Mouse (Mus musculus) telencephalon, adult 2 months (tissue): ENCODE measurements around the gene Duoxa1.
"Not testable (repeated sequence)": the region's sequence is repeated elsewhere in the genome, so short reads cannot be mapped to it uniquely, and the experiment has no call there.

Source experiments
- DNase-seq: peaks from one replicate; pipeline ENCODE4 v3.0.0-alpha.2; 2011; ENCODE audit warnings: low read depth, low spot score

The Duoxa1 gene

GRCm38 (mm10) chr2:122313536-122313935, at the start of gene Duoxa1:
TSS of gene Duoxa1 (minus strand) at chr2:122313730.
- DNase-seq, result no peak

DNA sequence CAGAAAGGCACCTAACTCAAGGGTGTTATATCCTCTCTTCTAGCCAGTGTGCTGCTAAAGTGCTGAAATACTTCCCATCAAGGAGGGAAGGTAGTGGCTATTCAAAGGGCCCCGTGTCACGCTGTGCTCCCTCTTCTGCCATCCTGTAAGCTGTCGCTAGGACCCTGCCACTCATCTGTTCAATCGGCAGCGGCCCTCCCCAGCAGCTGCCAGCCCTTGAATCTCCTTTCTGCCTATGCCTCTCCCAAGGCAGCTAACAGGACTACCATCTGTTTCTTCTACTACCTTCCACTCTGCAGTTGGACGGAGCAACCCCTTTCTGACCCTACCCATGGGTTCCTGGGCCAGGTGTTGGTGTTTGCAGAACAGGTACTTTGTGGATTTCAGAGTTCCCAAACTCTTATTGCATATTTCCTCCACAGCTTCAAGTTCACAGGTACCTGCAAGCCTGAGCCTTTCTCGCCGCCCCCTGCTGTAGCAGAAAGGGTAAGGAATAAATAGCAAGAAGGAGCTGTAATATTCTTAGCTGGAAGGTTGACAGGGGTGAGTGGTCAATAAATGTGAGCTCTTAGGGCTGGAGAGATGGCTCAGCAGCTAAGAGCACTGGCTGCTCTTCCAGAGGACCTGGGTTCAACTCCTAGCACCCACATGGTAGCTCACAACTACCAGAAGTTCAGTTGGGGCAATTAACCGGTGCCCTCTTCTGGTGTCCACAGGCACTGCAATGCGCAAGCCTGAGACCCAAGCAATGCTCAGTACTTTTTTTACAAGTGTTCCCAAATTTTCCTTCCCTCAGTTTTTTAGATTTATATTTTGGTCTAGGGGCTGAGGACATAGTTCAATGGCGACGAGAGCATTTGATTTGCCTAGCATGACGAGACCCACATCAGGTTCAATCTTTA, 49.3 kb upstream of the Duoxa1 start:
- DNase-seq, result no peak

DNA sequence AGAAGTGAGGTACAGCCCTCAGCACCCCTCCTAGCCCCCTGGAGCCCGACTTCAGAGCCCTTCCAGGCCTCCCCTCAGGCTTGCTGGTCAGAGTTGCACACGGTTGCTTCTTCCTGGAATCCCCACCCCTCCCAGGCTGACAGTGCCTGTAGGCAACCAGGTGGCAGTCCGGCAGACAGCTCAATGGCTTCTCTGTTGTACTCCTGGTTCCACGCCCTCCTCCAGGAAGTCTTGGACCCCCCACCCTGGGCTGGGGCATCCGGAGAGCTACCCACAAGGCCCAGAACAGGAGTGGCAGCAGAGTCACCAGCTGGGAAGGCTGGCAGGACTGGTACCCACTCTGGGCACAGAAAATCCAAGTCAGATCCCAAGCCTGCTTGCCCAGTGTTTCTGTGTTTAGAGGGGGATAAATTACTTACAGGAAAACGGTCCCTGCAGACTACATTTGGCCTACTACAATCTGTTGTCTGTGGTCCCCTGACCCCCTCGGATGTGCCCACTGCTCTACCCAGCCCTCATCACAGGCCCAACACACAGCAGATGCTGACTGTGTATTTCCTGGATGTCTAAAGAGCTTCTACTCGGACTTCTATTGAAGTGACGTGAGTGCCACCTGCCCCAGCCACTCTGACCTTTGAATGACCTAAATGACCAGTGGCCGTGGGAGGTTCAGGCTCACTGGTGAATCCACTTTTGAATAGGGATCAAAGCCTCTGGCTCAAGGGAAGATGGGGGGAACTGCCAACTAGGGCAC, 48.5 kb upstream of the Duoxa1 start:
- DNase-seq, result no peak

- DNase-seq, result no peak
Observed at GRCm38 (mm10) chr2:122361181-122361580, 47.7 kb upstream of the Duoxa1 start.

DNA sequence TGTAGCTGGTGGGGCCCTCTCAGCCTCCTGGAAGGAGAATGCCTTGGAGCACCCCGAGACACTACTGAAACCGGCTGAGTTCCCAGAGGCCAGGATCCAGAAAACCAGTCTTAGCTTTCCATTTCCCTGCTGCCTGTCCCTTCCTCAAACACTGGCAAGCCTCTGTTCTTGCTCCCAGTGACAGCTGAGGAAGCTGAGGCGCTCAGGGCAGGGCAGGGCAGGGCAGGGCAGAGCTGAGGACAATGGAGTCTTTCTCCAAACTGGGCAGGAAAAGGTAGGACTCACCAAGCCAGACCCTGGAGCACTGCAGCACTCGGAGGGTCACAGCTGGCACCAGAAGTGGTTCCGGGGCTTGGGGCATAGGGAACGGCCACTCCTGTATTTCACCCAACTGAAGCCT, 46.8 kb upstream of the Duoxa1 start:
- DNase-seq, result no peak

- no peak for DNase-seq
Observed at GRCm38 (mm10) chr2:122356187-122356586, 42.7 kb upstream of the Duoxa1 start.

DNA sequence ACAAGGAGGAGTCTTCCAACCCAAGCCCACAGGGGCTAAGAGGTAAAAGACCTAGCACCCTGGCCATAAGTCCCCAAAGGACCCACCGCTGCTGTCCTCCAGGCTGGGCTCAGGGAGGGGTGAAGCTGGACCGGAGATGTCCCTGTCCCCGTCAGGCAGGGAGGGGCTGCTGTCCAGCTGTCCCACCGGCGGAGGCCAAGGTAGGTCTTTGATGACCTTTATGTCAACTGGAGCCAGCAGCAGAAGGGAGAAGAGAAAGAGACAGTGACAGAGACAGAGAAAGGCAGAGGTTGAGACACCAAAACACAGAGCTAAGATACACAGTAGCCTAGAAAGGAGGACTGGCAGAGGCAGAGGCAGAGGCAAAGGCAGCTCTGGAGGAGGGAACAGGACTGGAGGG, 41.9 kb upstream of the Duoxa1 start:
- no peak for DNase-seq

GRCm38 (mm10) chr2:122354191-122354929, 40.8 kb upstream of the Duoxa1 start:
- no peak for DNase-seq

GRCm38 (mm10) chr2:122353765-122354164, 40.2 kb upstream of the Duoxa1 start:
- DNase-seq, result no peak

- DNase-seq, result no peak
Observed at GRCm38 (mm10) chr2:122352992-122353391, 39.5 kb upstream of the Duoxa1 start.

- no peak for DNase-seq
Observed at GRCm38 (mm10) chr2:122351931-122352329, 38.4 kb upstream of the Duoxa1 start.

GRCm38 (mm10) chr2:122351156-122351930, 37.8 kb upstream of the Duoxa1 start:
- DNase-seq, result peak; percentile 74

DNA sequence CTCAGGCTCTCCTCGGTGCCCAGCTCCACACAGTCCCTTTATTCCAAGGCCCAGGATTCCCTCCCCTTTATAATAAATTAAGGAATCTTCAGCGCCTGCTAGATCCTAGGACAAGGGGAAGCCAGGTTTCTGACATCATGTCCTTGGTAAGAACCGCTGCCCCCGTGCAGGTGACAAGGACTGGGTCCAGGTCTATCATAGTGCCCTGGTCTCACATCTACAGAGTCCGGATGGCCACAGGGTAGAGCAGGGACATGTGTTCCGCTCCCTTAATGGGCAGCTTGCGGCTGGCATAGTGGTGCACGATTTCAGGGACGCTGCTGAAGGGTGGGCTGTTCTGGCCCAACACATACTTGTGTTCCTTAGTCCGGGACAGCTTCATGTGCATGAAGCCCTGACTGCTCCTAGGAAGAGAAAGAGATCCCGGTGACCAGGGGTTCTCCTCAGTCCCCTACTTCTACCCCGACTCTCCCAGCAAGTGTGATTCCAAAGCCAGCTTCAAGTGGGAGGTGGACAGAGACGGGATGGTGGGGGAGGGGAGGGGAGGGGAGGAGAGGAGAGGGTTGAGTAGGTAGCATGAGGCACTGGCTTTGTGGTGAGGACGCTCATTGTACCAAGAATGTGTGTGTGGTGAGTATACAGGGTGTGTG, 35.7 kb upstream of the Duoxa1 start:
- DNase-seq, result no peak

DNA sequence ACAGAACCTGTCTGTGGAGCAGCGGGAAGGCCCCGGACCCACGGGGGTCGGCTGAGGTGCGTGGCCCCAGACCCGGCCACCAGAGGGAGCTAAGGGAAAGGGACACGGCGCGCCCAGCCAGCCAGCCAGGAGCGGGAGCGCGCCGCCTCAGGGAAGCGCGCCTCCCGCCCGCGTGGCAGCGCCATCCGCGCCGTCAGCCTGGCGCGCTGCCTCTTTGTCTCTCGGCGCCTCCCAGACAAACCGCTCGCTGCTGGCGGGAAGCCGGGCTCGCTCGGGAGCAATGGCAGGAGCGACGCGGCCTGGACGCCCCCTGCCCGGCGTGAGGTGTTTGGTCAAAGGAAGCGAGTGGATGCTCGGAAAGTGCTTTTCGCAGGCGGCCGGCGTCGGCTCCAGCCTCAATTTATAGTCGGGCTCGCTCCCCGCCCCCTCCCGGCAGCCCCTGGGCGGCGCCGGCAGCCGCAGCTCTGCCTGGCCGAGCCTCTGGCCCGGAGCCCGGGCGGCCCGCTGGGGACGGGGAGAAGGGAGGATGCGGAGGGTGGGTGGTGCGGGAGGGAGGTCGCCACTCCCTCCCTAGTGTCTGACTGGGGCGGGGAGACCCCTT, 35.1 kb upstream of the Duoxa1 start:
- DNase-seq, result peak; percentile 62

DNA sequence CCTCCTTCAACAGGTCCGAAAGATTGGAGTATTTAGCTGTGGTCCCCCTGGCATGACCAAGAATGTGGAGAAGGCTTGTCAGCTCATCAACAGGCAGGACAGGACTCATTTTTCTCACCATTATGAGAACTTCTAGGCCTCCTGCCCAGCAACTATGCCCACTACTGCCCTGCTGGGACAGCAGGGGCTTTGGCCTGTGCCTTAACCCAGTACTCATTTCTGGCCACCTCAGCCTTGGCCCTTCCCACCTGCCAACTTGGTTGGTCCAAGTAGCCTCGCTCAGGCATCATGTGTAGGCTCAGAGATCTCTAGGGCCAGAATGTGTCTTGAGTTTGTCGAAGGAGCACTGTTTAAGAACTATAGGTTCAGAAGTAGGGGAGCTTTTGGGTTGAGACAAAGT, 33.7 kb upstream of the Duoxa1 start:
- DNase-seq, result no peak

- DNase-seq, result not testable (repeated sequence)
Observed at GRCm38 (mm10) chr2:122346164-122346563, 32.6 kb upstream of the Duoxa1 start.

GRCm38 (mm10) chr2:122345106-122345893, 31.8 kb upstream of the Duoxa1 start:
- no peak for DNase-seq

GRCm38 (mm10) chr2:122337291-122337690, 23.8 kb upstream of the Duoxa1 start:
- no peak for DNase-seq

- DNase-seq, result no peak
Observed at GRCm38 (mm10) chr2:122334170-122334569, 20.6 kb upstream of the Duoxa1 start.

- no peak for DNase-seq
Observed at GRCm38 (mm10) chr2:122332222-122332621, 18.7 kb upstream of the Duoxa1 start.
